Mouse (Mus musculus) c-Kit-negative CD71-positive TER-119-positive erythroid progenitor cells, embryonic 14.5 days (primary cell): ENCODE results near the gene Cspg4.
"Not testable (repeated sequence)": the region's sequence is repeated elsewhere in the genome, so short reads cannot be mapped to it uniquely, and the experiment has no call there.

ENCODE experiments used
- DNase-seq: peaks from one replicate; pipeline ENCODE4 v3.0.0-alpha.2; 2013; ENCODE audit warnings: low read depth, low spot score

Gene Cspg4

GRCm38 (mm10) chr9:56926387-56926786 lies 61.6 kb downstream of the Cspg4 start:
- no peak for DNase-seq

- DNase-seq, result no peak
Measured at GRCm38 (mm10) chr9:56927191-56928012, 62.6 kb downstream of the Cspg4 start.

- DNase-seq, result peak; percentile 29
Measured at GRCm38 (mm10) chr9:56928041-56928811, 63.4 kb downstream of the Cspg4 start, which contains the start of gene Snx33. Gene Snx33, minus strand, starts transcription at chr9:56928371.

- no peak for DNase-seq
Measured at GRCm38 (mm10) chr9:56929496-56929895, 64.7 kb downstream of the Cspg4 start.

- DNase-seq, result no peak
Measured at GRCm38 (mm10) chr9:56930556-56930955, 65.7 kb downstream of the Cspg4 start.

GRCm38 (mm10) chr9:56936861-56937222 lies 72.0 kb downstream of the Cspg4 start:
- DNase-seq, result no peak

GRCm38 (mm10) chr9:56937223-56938160 lies 72.7 kb downstream of the Cspg4 start, which contains the start of gene Imp3:
Gene Imp3, plus strand, starts transcription at chr9:56937475.
- DNase-seq, result peak; percentile 91

GRCm38 (mm10) chr9:56938374-56938773 lies 73.5 kb downstream of the Cspg4 start:
- no peak for DNase-seq

- DNase-seq, result peak; percentile 32
Measured at GRCm38 (mm10) chr9:56947481-56947880, 82.6 kb downstream of the Cspg4 start.

- not testable (repeated sequence) for DNase-seq
Measured at GRCm38 (mm10) chr9:56948699-56949098, 83.9 kb downstream of the Cspg4 start.
